Mouse (Mus musculus): ENCODE data around the gene Hcar2.

DNA sequence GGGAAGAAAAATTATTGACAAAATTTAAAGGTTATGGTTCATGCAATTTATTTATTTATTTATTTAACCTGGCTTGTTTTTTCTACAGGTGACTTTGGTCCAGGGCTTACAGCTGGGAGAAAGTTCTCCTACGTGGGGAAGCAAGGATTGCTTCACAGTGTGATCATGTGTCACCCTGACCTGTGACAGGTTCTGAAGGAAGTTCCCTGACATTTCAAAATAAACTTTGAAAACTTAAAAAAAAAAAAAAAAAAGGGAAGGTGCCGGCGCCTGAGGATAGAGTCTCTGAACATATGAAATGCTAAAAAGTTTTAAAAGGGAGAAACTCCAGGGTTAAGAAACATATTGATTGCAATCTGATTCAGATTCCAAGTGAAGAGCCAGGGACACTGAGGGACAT is 21.1 kb upstream of the Hcar2 start:
- TF ChIP-seq MAFK (IDR thresholded peaks at IDR 0.05; ENCODE audit: borderline replicate concordance, low read depth, low read length) (no peak), CTCF (IDR thresholded peaks at IDR 0.05 in 2 of 3, conservative IDR thresholded peaks at IDR 0.05 in 1 of 3; ENCODE audit: control insufficient read depth in 1 of 3, insufficient read depth in 1 of 3, low read depth in 2 of 3, low read length in 3 of 3, poor library complexity in 1 of 3, severe bottlenecking in 1 of 3) (no peak), SIN3A (IDR thresholded peaks at IDR 0.05; ENCODE audit: low read length) (no peak), ZMIZ1 (IDR thresholded peaks at IDR 0.05; ENCODE audit: low read depth, low read length) (no peak), MEF2A (IDR thresholded peaks at IDR 0.05; ENCODE audit: extremely low read depth, insufficient replicate concordance, low read depth, low read length, poor library complexity, severe bottlenecking) (no peak), TAL1 (IDR thresholded peaks at IDR 0.05; ENCODE audit: low read length) (no peak), UBTF (IDR thresholded peaks at IDR 0.05; ENCODE audit: borderline replicate concordance, insufficient read depth, low read depth, low read length) (no peak), KAT2A (conservative IDR thresholded peaks at IDR 0.05; ENCODE audit: low read depth, low read length) (no peak), BHLHE40 (IDR thresholded peaks at IDR 0.05; ENCODE audit: borderline replicate concordance, low read depth, low read length) (no peak), POLR2A (IDR thresholded peaks at IDR 0.05; ENCODE audit: control insufficient read depth in 1 of 2, insufficient read depth in 1 of 2, low read depth in 1 of 2, low read length in 2 of 2, poor library complexity in 1 of 2) (no peak), EP300 (IDR thresholded peaks at IDR 0.05; ENCODE audit: low read depth in 1 of 2, low read length in 2 of 2) (no peak), MYC (IDR thresholded peaks at IDR 0.05; ENCODE audit: low read depth, low read length) (no peak)

Data from MEL (cell line).